Mouse (Mus musculus) brain, embryonic 14.5 days (tissue): Measurements from ENCODE around the gene Sertad3. TPM values are rescaled to one million over a fixed set of nuclear protein-coding genes. Genes with fewer than 3 reads are reported as not detected.

ENCODE experiments used
- DNase-seq: peaks from one replicate; pipeline ENCODE4 v3.0.0-alpha.2; 2011; ENCODE audit warnings: low read depth
- CTCF ChIP-seq: fragments of 200-500 bp; IDR thresholded peaks from 2 replicates; pipeline ENCODE4 v1.5.1; 2012; ENCODE audit warnings: inconsistent platforms, mild to moderate bottlenecking, moderate library complexity, borderline replicate concordance; ENCODE audit not compliant: insufficient read depth, insufficient read length; ENCODE audit errors: extremely low read depth
- POLR2A ChIP-seq: fragments of 200-500 bp; IDR thresholded peaks from 2 replicates; pipeline ENCODE4 v1.6.1; 2012; ENCODE audit warnings: mild to moderate bottlenecking, inconsistent platforms, borderline replicate concordance; ENCODE audit not compliant: poor library complexity, insufficient read depth, insufficient read length, severe bottlenecking; ENCODE audit errors: extremely low read depth
- polyA plus RNA-seq: library from polyadenylated mRNA; depleted of rRNA; stranded (reverse); fragments of >200 nt; gene quantifications from 2 replicates; pipeline ENCODE4 v1.2.3, GENCODE M21; 2012; rRNA removed

Gene Sertad3
- polyA plus RNA-seq, 1 experiment = 7.8 TPM

- TF ChIP-seq POLR2A (no peak), CTCF (no peak)
- DNase-seq = no peak
Observed at GRCm38 (mm10) chr7:27501620-27502019, 28.1 kb downstream of the Sertad3 start.

- TF ChIP-seq POLR2A = no peak
- no peak for TF ChIP-seq CTCF
- no peak for DNase-seq
Observed at GRCm38 (mm10) chr7:27506765-27507370, 33.3 kb downstream of the Sertad3 start.

- DNase-seq = peak; percentile 97
- no peak; the same call in 1 of the 2 replicates for TF ChIP-seq CTCF
- TF ChIP-seq POLR2A = peak; percentile 71; the same call in 1 of the 2 replicates
Observed at GRCm38 (mm10) chr7:27507711-27508647, 34.4 kb downstream of the Sertad3 start.

- DNase-seq = peak; percentile 75
- TF ChIP-seq POLR2A (no peak), CTCF (peak; percentile 68)
Observed at GRCm38 (mm10) chr7:27508648-27509005, 35.1 kb downstream of the Sertad3 start.

GRCm38 (mm10) chr7:27510809-27511208, 37.2 kb downstream of the Sertad3 start:
- no peak for DNase-seq
- no peak for TF ChIP-seq POLR2A
- no peak for TF ChIP-seq CTCF

GRCm38 (mm10) chr7:27514961-27515360, 41.4 kb downstream of the Sertad3 start:
- DNase-seq = no peak
- TF ChIP-seq CTCF (no peak), POLR2A (no peak)

- no peak for TF ChIP-seq POLR2A
- TF ChIP-seq CTCF = no peak
- DNase-seq = no peak
Observed at GRCm38 (mm10) chr7:27518314-27518713, 44.7 kb downstream of the Sertad3 start.

- no peak for DNase-seq
- no peak for TF ChIP-seq CTCF
- TF ChIP-seq POLR2A = no peak
Observed at GRCm38 (mm10) chr7:27520104-27520503, 46.5 kb downstream of the Sertad3 start.

- TF ChIP-seq POLR2A (no peak), CTCF (no peak)
- no peak for DNase-seq
Observed at GRCm38 (mm10) chr7:27520599-27520998, 47.0 kb downstream of the Sertad3 start.

GRCm38 (mm10) chr7:27522967-27523366, 49.4 kb downstream of the Sertad3 start, which contains the start of gene Hipk4:
TSS of gene Hipk4 (plus strand) at chr7:27523267.
- no peak for TF ChIP-seq CTCF
- no peak for TF ChIP-seq POLR2A
- no peak for DNase-seq

GRCm38 (mm10) chr7:27523805-27524204, 50.2 kb downstream of the Sertad3 start:
- no peak for DNase-seq
- TF ChIP-seq POLR2A = no peak
- no peak for TF ChIP-seq CTCF

- peak; percentile 89 for DNase-seq
- TF ChIP-seq POLR2A (no peak), CTCF (peak; percentile 99)
Observed at GRCm38 (mm10) chr7:27526039-27526827, 52.7 kb downstream of the Sertad3 start.

Other genes with a start within 250 kb of the Sertad3 start
- gene Itpkc, start 245.1 kb upstream of the Sertad3 start, polyA plus RNA-seq = 15.3 and 15.9 TPM in 2 replicates
- 42.6 and 50.1 TPM in 2 replicates for gene Coq8b, start 240.7 kb upstream of the Sertad3 start, polyA plus RNA-seq
- 109 and 112 TPM in 2 replicates for gene Numbl, start 215.3 kb upstream of the Sertad3 start, polyA plus RNA-seq
- gene Ltbp4, start 136.1 kb upstream of the Sertad3 start, polyA plus RNA-seq = 24.3 and 24.4 TPM in 2 replicates
- gene Shkbp1, start 117.7 kb upstream of the Sertad3 start, polyA plus RNA-seq = 142 and 232 TPM in 2 replicates
- gene Gm20479, start 116.3 kb upstream of the Sertad3 start, polyA plus RNA-seq = 0.20 TPM in 1 of 2 replicates, not detected in the other
- 21.0 and 30.4 TPM in 2 replicates for gene Sptbn4, start 26.1 kb upstream of the Sertad3 start, polyA plus RNA-seq
- gene Blvrb, start 25.8 kb upstream of the Sertad3 start, polyA plus RNA-seq = 13.9 and 19.1 TPM in 2 replicates
- 4.7 and 5.7 TPM in 2 replicates for gene Sertad1, start 13.1 kb downstream of the Sertad3 start, polyA plus RNA-seq
- 1.8 and 2.4 TPM in 2 replicates for gene Prx, start 25.6 kb downstream of the Sertad3 start, polyA plus RNA-seq
- 1.5 and 1.8 TPM in 2 replicates for gene Hipk4, start 49.5 kb downstream of the Sertad3 start, polyA plus RNA-seq
- gene Pld3, start 79.5 kb downstream of the Sertad3 start, polyA plus RNA-seq = 192 and 200 TPM in 2 replicates
- 42.8 and 52.7 TPM in 2 replicates for gene 2310022A10Rik, start 79.5 kb downstream of the Sertad3 start, polyA plus RNA-seq
- 74.2 and 78.8 TPM in 2 replicates for gene Akt2, start 117.8 kb downstream of the Sertad3 start, polyA plus RNA-seq
- gene Ttc9b, start 180.1 kb downstream of the Sertad3 start, polyA plus RNA-seq = 57.7 and 64.6 TPM in 2 replicates
- 76.8 and 93.9 TPM in 2 replicates for gene Map3k10, start 200.8 kb downstream of the Sertad3 start, polyA plus RNA-seq
- gene Zfp607b, start 215.6 kb downstream of the Sertad3 start, polyA plus RNA-seq = 6.6 and 7.3 TPM in 2 replicates